Mouse (Mus musculus) right cerebral cortex, postnatal 36 days (tissue): ENCODE results near the gene AI413582.

Experiments used
- DNase-seq, 2 experiments: peaks; one replicate each; pipeline ENCODE4 v3.0.0; 2022; ENCODE audit warnings: low spot score in 2 of 2, mixed read lengths in 1 of 2

AI413582 gene

DNA sequence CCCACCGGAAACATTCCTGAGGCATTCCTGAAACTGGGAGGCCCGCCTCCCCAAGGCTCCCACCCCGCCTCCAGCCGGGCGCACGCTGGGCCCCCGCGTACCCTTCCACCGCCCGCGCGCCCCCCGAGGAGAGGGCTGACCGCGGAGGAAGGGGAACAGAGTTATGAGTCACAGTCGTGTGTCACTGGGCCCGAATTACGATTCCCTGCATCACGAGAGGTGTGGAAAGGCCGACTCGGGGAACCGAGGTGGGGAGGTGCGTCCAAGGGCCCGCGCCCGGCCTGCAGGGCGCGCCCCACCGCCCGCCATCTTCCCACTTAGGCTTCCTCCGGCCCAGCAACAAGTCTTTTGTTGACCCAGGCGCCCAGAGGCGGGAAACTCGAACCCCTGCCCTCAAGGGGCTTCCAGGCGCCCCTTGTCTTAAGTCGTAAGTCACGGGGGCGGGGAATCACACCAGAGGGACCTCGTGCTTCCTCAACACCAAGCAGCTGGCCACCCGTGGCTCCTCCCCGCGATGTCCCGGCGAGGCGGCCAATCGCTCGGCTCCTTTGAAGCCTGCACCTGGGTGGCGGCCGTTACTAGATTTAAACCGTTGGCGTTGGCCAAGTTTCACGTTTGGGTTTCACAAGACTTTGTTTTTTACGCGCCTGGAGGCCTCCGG lies 9.9 kb downstream of the AI413582 start:
- DNase-seq = no peak

DNA sequence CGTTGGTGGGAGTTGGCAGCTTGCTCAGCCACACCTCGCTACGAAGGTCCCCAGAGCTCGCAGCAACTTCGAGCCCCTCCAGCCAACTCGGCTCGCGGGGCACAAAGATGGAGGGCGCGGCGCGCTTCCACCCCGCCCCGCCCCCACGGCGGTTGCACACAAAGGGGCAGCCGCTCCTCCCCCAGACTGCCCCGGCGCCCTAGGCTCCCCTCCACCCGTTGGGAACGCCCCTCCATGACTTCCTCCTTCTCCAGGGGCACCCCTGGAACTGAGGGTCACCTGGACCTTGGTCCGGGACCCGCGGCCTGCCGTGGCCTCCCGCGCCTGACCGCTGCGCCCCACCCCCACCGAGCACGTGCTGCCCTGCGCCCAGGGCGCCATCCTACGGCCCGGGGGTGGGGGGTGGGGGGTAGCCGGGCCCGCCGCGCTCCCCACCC lies 10.5 kb downstream of the AI413582 start:
- DNase-seq = no peak

DNA sequence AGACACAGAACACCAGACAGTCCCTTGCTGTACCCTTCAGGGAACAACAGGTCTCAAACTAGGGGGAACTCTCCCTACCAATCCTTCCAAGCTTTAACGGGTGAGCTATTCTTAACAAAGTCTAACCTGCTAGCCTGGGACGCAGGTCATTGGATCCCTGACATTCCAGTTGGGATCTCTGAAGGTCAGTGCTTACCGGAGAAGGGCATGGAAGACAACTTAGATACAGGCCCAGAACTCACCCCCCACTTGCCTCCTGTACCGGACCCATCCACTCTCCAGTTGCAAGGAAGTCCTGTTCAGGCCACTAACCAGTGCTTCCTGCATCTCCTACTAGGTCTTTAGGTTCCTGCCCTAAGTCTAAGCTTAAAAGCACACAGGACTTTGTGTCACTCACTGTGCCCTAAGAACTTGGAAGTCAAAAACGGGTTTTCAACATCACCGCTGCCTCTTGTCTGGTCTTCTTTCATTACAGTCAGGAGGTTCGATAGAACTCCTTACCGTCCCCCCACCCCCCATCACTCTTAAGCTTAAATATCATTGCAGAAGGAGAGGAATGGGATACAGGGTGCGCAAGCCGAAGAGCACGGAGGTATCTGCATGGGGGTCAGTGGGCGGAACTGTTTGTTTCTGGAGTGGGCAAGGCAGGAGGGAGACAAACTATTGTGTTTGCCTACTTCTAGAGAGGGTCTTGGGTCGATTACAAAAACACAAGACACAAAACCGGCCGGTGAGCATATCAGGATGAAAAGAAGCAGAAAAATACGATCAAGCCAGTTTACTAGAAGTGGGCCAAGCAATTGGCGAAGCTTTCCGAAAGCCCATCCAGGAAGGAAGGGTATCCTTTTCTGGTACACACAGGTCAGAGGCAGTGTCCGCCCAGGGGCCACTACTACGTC lies 11.2 kb downstream of the AI413582 start:
- no peak for DNase-seq

DNA sequence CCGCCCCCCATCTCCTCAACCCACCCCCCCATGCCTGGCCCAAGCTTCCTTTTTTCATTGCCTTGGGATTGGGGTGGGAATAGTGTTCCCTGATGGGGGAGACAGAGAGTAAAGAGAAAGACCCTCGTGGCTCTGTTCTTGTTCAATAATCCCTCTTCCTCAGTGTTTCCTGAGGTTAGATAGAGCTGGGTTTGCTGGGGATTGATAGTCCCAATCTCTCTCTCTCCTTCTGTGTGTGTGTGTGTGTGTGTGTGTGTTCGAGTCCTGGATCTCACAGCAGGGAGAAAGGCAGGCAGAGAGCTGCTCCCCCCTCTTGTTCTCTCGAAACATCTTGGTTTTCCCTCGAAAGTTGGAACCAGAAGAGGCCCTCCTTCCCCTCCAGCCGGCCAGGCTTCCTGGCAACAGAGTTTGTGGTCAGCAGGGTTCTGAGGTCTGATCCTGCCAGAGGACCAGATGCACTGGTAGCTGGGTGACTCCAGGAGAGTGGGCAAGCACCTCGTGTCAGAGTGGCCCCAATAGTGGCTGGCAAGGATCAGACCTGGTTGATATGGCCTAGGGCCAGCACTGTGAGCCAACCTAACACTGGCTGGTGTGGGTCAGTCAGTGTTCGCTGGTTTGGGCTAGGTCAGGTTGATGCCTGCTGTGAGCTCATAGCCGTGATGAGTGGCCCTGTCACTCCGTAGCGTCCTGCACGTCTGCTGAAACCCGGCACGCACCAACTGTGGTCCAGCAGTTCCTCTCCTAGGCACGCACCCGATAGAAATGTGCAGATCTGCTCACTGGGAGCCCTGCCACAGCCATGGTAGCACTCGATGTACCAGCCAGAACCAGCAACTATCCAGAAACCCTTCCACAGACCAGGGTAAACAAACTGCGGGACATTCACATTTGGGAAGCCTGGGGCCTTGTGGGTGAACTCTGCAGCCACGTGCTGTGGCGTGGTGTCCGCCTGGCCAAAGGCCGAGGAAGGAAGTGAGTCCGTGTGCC lies 13.0 kb downstream of the AI413582 start:
- no peak for DNase-seq

DNA sequence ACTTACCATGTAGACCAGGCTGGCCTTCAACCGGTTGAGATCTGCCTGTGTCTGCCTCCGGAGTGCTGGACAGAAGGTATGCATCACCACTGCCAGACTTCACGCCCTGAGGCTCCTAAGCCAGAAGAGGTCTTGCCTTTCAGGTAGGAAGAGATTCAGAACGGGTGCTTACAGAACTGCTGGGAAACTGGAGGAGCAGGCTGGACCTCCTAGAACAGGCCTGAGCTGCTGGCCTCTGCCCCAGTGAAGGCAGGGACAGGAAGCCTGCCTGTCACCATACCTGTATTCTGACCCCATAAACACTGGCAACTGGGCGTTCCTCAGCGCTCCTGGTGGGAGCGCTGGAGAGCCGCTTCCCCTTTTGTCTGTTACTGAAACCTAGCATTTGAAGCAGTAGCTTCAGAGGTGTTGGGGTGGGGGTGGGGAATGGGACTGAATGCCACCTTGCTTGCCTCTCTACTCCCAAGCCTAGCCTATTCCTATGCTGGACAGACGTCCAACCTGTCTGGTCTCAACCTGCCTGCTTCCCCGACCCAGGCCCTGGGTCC lies 14.1 kb downstream of the AI413582 start:
- DNase-seq = no peak

DNA sequence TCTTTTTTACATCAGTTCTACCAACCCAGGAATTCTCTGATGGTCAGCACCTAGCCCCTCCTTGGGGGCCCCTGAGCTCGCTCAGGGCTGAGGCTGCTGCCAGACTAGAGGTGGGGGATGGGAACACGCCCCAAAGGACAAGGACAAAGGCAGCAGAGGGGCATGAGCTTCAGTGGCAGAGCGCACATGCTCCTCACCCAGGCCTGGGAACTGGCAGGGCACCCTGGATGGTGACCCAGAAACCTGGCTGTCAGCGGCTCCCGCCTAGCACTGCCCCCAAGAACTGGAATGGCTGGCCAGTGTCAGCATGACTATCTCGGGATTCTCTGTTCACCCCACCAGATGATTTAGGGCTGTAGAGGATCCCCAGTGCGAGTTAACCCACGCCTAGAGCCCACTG lies 16.3 kb downstream of the AI413582 start:
- no peak for DNase-seq

DNA sequence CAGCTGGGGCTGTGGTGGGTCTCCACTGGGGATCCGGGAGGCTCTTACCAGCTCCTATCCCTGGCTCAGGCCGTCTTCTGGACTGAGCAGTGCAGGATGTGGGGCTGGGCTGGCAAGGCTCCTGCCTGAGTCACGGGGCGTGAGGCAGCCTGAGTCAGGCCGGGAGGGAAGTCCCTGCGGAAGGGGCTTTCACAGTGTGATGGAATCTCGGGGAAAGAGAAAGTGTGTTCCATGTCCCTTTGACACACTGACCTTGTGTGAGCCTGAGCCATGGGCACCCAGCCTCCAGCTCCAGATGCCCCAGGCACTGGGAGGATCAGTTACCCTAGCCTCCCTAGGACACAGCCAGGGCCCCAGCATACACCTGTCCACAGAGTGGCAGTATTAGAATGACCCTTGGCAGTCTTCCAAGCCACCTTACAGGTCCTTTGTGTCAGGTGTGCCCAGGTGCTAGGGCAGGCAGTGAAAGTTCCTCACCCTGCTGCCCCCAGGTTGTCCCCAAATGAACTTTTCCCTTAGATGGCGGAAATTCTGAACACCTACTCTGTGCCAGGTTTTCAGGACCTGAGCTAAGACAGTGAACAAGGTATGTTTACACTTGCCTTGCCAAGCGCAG lies 18.2 kb downstream of the AI413582 start:
- no peak for DNase-seq

DNA sequence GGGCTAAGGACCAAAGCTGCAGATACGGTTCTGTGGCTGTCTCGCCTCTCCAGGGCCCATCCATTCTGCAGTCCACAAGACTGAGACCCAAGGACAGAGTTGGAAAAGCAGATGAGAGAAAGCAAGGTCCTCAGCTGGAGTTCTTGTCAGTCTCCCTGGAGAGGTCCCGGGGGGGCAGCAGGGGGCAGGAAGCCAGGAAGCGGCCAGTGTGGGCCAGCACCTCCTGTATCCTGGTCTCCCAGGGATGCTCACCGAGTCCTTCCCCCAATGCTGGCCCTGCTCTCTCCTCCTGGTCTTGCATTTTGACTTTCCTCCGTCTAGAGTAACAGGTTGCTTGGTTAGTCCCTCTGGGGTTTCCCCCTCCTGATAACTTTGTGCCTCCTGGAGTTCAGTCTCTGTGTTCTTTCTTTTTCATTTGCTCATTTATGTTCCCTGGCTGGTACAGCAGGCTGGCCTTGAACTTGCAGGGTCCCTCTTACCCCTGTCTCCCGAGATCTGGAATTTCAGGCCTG lies 18.9 kb downstream of the AI413582 start:
- no peak for DNase-seq

DNA sequence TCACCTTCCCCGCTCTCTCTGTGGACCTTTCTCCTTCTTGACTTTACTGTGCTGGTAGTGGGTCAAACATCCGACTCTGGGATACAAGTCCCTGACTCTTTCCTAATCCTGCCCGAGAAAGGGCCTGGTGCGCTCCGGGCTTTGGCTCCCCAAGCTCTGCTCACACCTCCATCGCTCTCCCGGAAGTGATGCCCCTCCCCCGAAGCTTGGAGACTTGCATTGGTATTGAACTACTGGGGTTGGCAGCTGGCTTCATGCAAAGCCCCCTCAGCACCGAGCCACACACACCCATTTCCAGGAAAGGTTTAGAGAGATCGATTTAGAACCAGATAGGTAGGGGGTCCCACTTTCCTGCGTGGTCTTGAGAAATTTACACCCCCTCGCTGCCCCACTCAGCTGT lies 19.6 kb downstream of the AI413582 start:
- no peak for DNase-seq

DNA sequence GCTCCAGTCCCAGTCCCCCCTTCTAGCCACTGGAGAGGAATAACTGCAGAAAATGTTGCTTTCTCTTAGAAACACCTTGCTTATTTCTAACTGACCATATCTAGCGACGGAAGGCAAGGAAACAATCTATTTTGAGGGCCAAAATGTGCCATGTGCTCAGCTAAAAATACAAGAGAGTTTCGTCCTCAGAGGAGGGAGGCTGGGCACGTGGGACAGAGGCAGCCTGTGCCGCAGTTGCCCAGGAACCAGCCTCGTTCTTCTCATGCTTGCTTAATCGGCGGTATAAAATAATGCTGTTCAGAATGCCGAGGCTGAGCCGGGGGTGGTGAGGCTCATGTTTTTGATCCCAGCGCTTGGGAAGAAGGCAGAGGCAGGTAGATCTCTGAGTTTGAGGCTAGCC lies 21.0 kb downstream of the AI413582 start:
- peak; percentile 56 to 73 for DNase-seq

DNA sequence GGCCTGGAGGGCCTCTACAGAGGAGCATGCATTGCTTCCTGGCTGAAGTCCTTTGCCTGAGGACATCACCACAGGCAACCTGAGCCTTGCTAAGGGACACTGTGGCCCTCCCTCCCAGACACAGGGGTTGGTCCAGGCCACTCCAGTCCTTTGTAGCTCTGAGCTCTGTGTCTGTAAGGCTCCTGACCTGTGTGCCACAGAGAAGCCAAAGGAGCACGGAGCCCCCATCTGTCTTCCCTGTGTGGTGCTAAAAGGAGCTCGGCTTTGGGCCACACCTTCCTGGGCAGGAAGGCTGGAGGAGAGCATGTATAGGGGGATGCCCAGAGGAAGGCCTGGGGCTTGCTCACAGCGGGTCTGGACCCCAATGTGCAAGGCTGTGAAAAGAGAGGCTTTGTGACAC lies 23.6 kb downstream of the AI413582 start:
- no peak for DNase-seq

DNA sequence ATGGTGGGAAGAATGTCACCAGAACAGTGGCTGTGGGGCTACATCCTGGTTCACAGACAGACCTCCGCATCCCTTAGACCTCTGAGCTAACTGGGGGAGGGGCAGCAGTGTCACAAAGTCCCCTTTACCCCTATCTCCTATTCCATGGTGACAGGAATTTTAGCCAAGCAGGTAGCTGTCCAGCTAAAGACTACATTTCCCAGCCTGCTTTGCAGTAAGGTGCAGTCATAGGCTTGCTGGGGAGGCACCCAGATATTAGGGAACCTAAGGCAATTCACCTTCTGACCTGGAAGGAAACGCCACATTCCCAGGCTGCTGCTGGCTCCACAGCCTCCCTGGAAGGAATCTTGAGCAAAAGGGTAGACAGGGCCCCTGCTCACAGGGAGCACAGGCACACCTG lies 24.3 kb downstream of the AI413582 start:
- DNase-seq = no peak

DNA sequence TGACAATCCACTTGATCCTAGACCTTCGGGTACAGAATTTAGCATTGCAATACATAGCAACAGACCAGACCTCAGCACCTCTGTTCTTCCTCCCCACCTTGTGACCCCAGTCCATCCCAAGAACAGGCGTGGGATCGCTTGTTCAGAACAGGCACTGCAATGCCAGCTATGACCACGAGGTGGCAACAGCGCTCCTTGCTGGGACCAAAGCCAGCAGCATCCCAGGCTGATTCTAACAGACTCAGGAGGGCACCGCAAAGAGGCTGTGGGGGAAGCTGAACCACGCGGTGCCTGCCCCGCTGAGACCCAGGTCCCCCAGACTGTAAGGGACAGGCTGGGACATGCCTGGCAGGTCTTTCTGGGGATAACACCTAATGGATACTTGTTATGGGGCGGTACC lies 30.8 kb downstream of the AI413582 start:
- peak; percentile 75 to 76 for DNase-seq

DNA sequence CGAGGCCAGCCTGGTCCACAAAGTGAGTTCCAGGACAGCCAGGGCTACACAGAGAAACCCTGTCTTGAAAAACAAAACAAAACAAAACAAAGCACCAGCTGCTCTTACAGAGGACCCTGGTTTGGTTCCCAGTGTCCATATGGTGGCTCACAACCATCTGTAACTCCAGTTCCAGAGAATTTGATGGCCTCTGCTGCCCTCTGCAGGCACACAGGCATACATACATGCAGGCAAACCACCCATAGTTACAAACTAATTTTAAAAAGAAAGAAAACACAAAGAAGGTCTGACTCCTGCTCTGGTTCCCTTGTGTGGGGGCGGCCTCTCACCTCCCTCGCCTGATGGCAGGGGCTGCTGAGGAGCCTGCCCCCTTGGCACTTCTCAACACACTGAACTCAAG lies 32.2 kb downstream of the AI413582 start:
- DNase-seq = no peak

DNA sequence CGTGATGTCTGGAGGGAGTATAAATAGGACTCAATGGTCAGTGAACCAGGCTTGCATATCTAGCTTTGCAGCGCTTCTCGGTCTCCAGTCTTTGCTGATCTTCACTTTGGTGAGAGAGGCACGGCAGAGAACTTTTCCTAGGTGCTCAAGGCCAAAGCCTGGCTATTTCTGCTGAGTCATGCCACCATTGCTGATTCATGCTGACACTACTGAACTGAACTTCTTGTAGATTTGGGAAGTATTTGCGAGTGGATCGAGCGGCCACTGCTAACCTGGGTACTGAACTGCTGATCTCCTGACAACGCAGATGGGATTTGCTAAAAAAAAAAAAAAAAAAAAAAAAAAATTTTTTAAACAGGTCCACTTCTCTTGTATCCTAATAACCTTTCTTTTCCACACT lies 33.5 kb downstream of the AI413582 start:
- no peak for DNase-seq

DNA sequence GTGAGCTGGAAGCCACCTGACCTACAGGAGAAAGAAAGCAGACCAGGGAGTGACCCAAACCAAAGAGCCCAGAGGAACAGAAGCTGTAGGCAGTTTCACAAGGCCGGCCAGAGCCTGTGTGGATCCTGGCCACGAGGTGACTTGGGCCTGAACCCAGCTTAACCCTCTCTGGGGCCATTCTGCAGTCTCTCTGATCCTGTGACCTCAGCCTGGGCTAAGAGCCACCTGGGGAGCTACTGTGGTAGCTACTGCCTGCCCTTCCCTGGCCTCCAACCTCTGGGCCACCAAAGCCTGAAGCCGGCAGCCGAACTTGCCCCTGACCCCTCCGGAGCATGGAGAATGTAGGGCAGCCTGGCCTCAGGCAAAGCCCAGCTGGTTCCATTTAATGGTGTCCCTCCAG lies 36.8 kb downstream of the AI413582 start:
- DNase-seq = no peak

DNA sequence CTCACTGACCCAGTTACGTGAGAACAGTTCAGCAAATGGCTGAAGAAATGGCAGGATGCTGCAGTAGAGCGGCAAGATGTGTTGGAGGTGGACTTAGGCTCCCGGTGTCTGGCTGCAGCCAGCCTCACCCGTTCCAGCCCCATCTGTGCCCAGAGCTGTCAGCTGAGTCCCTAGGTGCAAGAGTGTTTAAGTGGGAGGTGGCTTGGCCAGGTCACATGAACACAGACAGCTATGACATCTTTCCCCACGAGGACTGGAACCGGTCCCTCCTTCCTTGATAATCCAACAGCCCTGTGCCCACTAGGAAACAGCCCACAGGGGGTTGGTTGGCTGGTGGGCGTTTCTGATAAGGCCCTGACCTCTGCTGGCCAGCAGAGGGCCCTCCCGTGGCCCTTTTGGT lies 37.5 kb downstream of the AI413582 start:
- no peak for DNase-seq

DNA sequence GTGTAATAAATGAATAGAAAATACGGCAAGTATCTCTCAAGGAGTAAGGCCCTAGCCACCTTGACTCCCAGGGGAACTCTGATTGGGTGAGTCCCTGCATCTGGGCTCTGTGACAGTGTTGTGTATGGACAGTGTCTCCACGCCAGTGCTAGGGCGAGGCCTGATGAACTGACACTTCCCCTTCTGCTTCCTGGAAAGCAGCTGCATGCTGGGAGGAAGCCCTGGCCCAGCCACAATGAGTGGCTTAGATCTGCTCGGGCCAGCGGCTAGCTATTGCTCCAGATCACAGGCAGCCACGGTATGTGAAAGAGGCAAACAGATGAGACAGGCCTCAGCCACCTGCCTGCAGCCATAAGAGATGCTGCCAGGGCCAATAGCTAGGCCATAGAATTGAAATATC lies 38.4 kb downstream of the AI413582 start:
- no peak for DNase-seq

DNA sequence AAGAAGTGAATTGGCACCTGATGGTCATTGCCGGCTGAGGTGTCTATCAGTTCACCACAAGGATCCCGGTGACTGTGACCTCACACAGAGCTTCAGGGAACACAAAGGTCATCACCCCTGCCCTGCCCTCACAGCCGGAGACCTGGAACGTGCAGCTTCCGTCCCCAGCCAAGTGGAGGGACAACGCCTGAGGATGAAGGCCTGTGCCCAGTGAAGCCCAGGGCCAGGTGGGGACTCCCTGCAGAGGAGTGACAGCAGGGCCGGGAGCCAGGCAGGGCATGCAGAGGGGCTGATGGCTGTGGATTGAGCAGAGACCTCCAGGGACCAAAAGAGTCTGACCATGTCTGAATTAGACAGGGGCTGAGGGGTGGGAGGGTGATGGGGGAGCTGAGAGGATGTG lies 42.4 kb downstream of the AI413582 start:
- DNase-seq = no peak

DNA sequence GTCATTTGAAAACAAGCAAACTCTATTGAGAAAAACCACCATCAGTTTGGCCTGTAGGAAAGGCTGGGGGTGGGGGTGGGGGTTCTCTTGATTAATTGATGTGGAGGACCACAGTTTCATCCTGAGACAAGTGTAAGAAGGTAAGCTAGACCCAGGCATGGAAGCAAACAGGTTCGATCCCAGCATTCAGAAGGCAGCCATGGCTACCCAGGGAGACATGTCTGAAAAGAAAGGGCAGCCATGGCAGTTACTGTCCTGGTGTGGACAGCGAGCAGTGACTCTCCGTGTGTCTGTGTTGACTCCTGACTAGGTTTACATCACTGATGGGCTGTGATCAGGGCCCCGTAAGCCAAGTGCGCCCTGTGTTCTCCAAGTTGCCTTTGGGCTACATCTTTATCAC lies 44.3 kb downstream of the AI413582 start, which contains the start of gene Grm4:
Gene Grm4 (minus strand): TSS at position 101 of the 400 bp plus-strand sequence.
- DNase-seq = no peak

DNA sequence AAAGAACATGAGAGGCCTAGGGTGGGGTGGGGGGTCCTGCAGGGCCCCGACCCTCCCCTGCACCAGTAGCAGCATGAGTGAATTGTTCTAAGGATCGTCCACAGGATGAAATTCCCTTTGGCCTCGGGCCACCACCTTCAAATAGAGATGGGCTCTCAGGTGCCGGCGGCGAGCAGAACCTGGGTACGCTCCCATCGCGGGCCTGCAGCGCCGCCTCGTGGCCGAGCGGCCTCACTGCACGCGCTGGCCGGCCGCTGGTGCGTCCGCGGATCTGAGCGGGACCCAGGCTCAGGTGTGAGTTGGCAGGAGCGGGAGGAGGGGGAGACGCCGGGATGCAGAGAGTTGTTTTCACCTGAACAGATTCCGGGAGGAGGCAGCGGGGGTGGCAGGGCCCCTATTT lies 45.0 kb downstream of the AI413582 start:
- DNase-seq = peak in 1 of 2 experiments; percentile 36
